20 mouse cellular contexts compared by ENCODE assay signal in genomic region chr10:93397711-93398110, GRCm38 (mm10).
"Had no signal": no experiment of that assay in that cellular context is flagged by ENCODE, and none has a peak within 500 bp of the region (broad histone marks: within the 10 kb centered on the region; RNA-seq: fewer than 3 reads in every experiment).

No protein-coding gene starts in this region.

- H3K4me1 ChIP-seq: kidney, embryonic 15.5 days; lung, embryonic 15.5 days; midbrain, embryonic 12.5 days; midbrain, embryonic 15.5 days; neural tube, embryonic 13.5 days had no signal

- H3K4me2 ChIP-seq: kidney, embryonic 15.5 days; liver, embryonic 13.5 days; lung, embryonic 15.5 days; midbrain, embryonic 12.5 days; midbrain, embryonic 15.5 days; neural tube, embryonic 13.5 days had no signal

- H3K9me3 ChIP-seq: kidney, embryonic 15.5 days; liver, embryonic 13.5 days; lung, embryonic 15.5 days; midbrain, embryonic 12.5 days; midbrain, embryonic 15.5 days; neural tube, embryonic 13.5 days had no signal

- H3K27ac ChIP-seq: kidney, embryonic 15.5 days; left cerebral cortex, adult 2 months; liver, embryonic 13.5 days; lung, embryonic 15.5 days; midbrain, embryonic 12.5 days; midbrain, embryonic 15.5 days; neural tube, embryonic 13.5 days; stomach, postnatal 0 days had no signal

- H3K27me3 ChIP-seq: kidney, embryonic 15.5 days; liver, embryonic 13.5 days; lung, embryonic 15.5 days; midbrain, embryonic 12.5 days; midbrain, embryonic 15.5 days; neural tube, embryonic 13.5 days had no signal

- H3K36me3 ChIP-seq: kidney, embryonic 15.5 days; liver, embryonic 13.5 days; lung, embryonic 15.5 days; midbrain, embryonic 12.5 days; midbrain, embryonic 15.5 days; neural tube, embryonic 13.5 days had no signal

- H3K4me3 ChIP-seq: kidney, embryonic 15.5 days; left cerebral cortex, adult 2 months; liver, embryonic 13.5 days; lung, embryonic 15.5 days; midbrain, embryonic 12.5 days; midbrain, embryonic 15.5 days; myocyte; neural tube, embryonic 13.5 days had no signal

- ATAC-seq: midbrain, embryonic 15.5 days had no signal

- H3K9ac ChIP-seq: kidney, embryonic 15.5 days; liver, embryonic 13.5 days; lung, embryonic 15.5 days; midbrain, embryonic 12.5 days; midbrain, embryonic 15.5 days; neural tube, embryonic 13.5 days had no signal

- DNase-seq: kidney, adult 11 months; kidney, adult 8-10 months; kidney, postnatal 10 days; kidney, postnatal 36 days; layer of hippocampus, postnatal 36 days; liver, embryonic 13.5 days; lung, adult 18-20 months; lung, postnatal 10 days; lung, postnatal 36 days; right cerebral cortex, postnatal 14 days; right cerebral cortex, postnatal 4 days; thymus, postnatal 25 days had no signal
